Mouse (Mus musculus) cerebellum, adult 11-12 months (tissue): ENCODE measurements around the gene Gsx1.

Source experiments
- DNase-seq: peaks from one replicate; pipeline ENCODE4 v3.0.0; 2022

The Gsx1 gene

DNA sequence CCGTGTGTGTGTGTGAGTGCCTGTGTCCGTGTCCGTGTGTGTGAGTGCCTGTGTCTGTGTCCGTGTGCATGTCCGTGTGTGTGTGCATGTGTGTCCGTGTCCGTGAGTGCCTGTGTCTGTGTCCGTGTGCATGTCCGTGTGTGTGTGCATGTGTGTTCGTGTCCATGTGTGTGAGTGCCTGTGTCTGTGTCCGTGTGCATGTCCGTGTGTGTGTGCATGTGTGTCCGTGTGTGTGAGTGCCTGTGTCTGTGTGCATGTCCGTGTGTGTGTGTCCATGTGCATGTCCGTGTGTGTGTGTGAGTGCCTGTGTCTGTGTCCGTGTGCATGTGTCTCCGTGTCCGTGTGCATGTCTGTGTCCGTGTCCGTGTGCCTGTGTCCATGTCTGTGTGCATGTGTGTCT is 19.4 kb downstream of the Gsx1 start:
- DNase-seq = no peak

DNA sequence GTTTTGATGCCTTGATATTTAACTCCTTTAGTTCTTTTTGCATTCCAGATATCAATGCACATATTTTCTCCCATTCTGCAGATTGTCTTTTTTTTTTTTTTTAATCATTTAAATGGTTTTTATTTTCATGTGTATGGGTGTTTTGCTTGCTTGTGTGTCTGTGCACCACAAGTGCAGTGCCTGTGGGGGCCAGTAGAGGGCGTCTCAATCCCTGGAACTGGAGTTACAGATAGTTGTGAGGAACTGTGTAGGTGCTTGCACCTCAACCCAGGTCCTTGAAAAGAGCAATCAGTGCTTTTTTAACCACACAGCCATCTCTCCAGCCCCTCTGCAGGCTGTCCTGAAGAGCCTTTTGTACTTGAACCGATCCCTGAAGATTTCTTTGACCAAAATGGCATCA is 20.0 kb downstream of the Gsx1 start:
- no peak for DNase-seq

DNA sequence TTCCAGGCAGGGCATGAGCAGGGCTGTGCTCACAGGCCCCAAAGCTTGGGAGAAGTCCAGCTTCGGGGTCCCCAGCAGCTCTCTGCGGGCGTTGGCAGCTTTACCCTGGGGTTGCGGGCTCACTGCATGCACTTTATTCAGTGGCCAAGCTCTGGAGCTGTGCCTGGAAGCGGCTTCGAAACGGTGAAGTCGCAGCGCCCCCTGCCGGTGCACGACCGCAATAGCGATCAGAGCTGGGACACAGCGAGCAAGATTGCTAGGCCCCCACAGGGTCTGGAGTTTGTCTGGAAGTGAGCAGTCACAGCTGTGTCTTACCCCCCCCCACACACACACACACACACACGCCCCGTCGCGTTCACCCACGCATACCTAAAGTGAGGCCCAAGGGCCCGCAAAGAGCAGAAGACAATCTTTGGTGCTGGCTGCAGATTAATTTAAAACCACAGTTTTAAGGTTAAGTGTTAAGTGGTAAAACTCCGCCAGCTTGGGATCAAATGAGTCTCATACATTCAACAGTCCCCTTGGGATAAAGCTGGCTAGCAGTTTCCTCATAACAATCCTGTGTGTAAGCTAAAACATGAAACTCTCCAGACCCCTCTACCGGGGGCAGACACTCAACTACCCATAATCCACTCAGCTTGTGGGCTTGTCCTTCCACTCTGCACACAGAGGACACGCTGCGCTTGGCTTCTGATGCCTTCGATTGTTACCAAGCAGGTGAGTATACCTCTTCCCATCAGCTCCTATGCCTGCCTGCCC is 39.0 kb downstream of the Gsx1 start:
- DNase-seq = peak; percentile 72

DNA sequence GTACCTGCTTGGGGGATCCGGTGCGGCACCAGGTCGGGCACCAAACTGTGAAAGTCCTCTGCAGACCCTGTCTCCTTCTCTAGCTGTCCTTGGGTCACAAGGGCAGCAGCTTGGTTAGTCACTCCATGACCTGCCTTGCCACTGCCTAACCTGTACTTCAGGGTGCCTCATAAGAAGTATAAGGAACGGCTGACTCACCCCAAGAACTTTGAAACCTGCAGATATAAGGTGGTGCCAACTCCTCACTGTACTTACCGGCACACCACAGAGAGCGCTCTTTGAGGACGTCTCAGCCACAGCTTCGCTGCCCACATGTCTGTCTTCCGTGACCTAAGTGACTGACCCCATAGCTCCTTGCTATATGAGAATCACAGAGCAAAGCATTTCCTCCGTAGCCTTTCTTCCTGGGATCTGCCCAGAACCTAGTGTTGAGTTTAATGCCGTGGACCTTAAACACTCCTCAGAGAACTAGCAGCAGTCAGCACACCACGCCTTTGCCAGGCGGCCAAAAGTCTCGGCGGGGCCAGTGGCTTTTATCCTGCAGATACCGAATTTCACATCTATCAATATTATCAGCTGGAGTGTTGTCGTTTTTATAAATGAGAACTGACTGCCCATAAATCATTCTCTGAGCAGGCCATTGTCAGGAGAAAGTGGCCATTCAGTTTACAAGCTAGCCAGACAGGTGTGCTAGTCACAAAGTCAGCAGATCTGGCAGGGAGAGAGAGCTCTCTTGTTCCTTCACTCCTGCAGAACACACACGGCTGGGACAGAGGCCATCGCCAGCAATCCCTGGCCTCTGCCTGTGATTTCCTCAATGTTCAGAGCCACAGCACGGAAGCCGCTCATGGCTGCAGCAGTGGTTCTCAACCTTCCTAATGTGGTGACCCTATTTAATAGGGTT is 47.2 kb downstream of the Gsx1 start:
- no peak for DNase-seq
